Mouse (Mus musculus): ENCODE results near the gene Csnk2b. TPM values are rescaled to one million over a fixed set of nuclear protein-coding genes. Genes with fewer than 3 reads are reported as not detected.

The Csnk2b gene
- polyA plus RNA-seq, 1 experiment from 2014 or later = 131 TPM

GRCm38 (mm10) chr17:35159638-35160037 lies 37.8 kb upstream of the Csnk2b start:
- DNase-seq (no peak), ATAC-seq (no peak)
- Histone ChIP-seq H3K9ac (replicated peaks) (no peak overlapping the region), H3K27ac (ENCODE audit: low read depth) (no peak overlapping the region), H3K4me3 (ENCODE audit: low read depth, low read length) (no peak overlapping the region), H3K36me3 (replicated peaks; ENCODE audit: insufficient read depth, low read length) (peaks cover 77% of the 10 kb centered on the region), H3K9me3 (ENCODE audit: low read length) (no peaks in the 10 kb centered on the region), H3K4me2 (ENCODE audit: low read depth, low read length) (no peak overlapping the region), H3K4me1 (ENCODE audit: insufficient read depth) (peaks cover 12% of the 10 kb centered on the region), H3K27me3 (ENCODE audit: insufficient read depth, low read length) (no peaks in the 10 kb centered on the region)
- WGBS (ENCODE audit: insufficient replicate concordance) = 83% methylated on average over 7 of the region's 7 CpGs
- no peak for TF ChIP-seq CTCF (IDR thresholded peaks at IDR 0.05; ENCODE audit: low read depth)
- no peak for TF ChIP-seq EP300 (IDR thresholded peaks at IDR 0.05; ENCODE audit: low read depth)

GRCm38 (mm10) chr17:35158850-35159593 lies 37.2 kb upstream of the Csnk2b start:
- Histone ChIP-seq H3K4me1 (ENCODE audit: insufficient read depth) (peaks cover 12% of the 10 kb centered on the region), H3K9ac (replicated peaks) (no peak overlapping the region), H3K9me3 (ENCODE audit: low read length) (no peaks in the 10 kb centered on the region), H3K4me2 (ENCODE audit: low read depth, low read length) (no peak overlapping the region), H3K27ac (ENCODE audit: low read depth) (no peak overlapping the region), H3K4me3 (ENCODE audit: low read depth, low read length) (no peak overlapping the region), H3K36me3 (replicated peaks; ENCODE audit: insufficient read depth, low read length) (peaks cover 84% of the 10 kb centered on the region), H3K27me3 (ENCODE audit: insufficient read depth, low read length) (no peaks in the 10 kb centered on the region)
- ATAC-seq = no peak
- WGBS (ENCODE audit: insufficient replicate concordance) = 93% methylated on average over 16 of the region's 16 CpGs
- no peak for TF ChIP-seq EP300 (IDR thresholded peaks at IDR 0.05; ENCODE audit: low read depth)
- DNase-seq = no peak

- Histone ChIP-seq H3K27me3 (ENCODE audit: insufficient read depth, low read length) (no peaks in the 10 kb centered on the region), H3K4me1 (ENCODE audit: insufficient read depth) (peaks cover 4% of the 10 kb centered on the region; the same call in 1 of the 2 replicates), H3K4me3 (ENCODE audit: low read depth, low read length) (no peak overlapping the region), H3K27ac (ENCODE audit: low read depth) (no peak overlapping the region), H3K36me3 (replicated peaks; ENCODE audit: insufficient read depth, low read length) (peaks cover 97% of the 10 kb centered on the region), H3K9me3 (ENCODE audit: low read length) (no peaks in the 10 kb centered on the region), H3K9ac (replicated peaks) (no peak overlapping the region), H3K4me2 (ENCODE audit: low read depth, low read length) (no peak overlapping the region)
- ATAC-seq = no peak
- DNase-seq = no peak
- WGBS (ENCODE audit: insufficient replicate concordance) = 91% methylated on average over 8 of the region's 8 CpGs
- TF ChIP-seq CTCF (IDR thresholded peaks at IDR 0.05; ENCODE audit: low read depth) = no peak
- no peak for TF ChIP-seq EP300 (IDR thresholded peaks at IDR 0.05; ENCODE audit: low read depth)
Observed at GRCm38 (mm10) chr17:35157661-35158175, 35.9 kb upstream of the Csnk2b start.

GRCm38 (mm10) chr17:35157254-35157653 lies 35.4 kb upstream of the Csnk2b start:
- H3K4me2 ChIP-seq (ENCODE audit: low read depth, low read length) = no peak overlapping the region
- WGBS (ENCODE audit: insufficient replicate concordance) = 92% methylated on average over 8 of the region's 8 CpGs
- TF ChIP-seq CTCF (IDR thresholded peaks at IDR 0.05; ENCODE audit: low read depth) (no peak), EP300 (IDR thresholded peaks at IDR 0.05; ENCODE audit: low read depth) (no peak)
- H3K27me3 ChIP-seq (ENCODE audit: insufficient read depth, low read length) = no peaks in the 10 kb centered on the region
- H3K9ac ChIP-seq (replicated peaks) = no peak overlapping the region
- peaks cover 100% of the 10 kb centered on the region for H3K36me3 ChIP-seq (replicated peaks; ENCODE audit: insufficient read depth, low read length)
- ATAC-seq (no peak), DNase-seq (no peak)
- H3K4me3 ChIP-seq (ENCODE audit: low read depth, low read length) = no peak overlapping the region
- H3K27ac ChIP-seq (ENCODE audit: low read depth) = no peak overlapping the region
- H3K9me3 ChIP-seq (ENCODE audit: low read length) = no peaks in the 10 kb centered on the region
- H3K4me1 ChIP-seq (ENCODE audit: insufficient read depth) = peaks cover under 1% of the 10 kb centered on the region; the same call in 1 of the 2 replicates

- Histone ChIP-seq H3K27me3 (ENCODE audit: insufficient read depth, low read length) (no peaks in the 10 kb centered on the region), H3K27ac (ENCODE audit: low read depth) (no peak overlapping the region), H3K9ac (replicated peaks) (no peak overlapping the region), H3K4me3 (ENCODE audit: low read depth, low read length) (no peak overlapping the region), H3K36me3 (replicated peaks; ENCODE audit: insufficient read depth, low read length) (peaks cover 98% of the 10 kb centered on the region), H3K4me2 (ENCODE audit: low read depth, low read length) (no peak overlapping the region), H3K4me1 (ENCODE audit: insufficient read depth) (no peaks in the 10 kb centered on the region), H3K9me3 (ENCODE audit: low read length) (no peaks in the 10 kb centered on the region)
- no peak for TF ChIP-seq EP300 (IDR thresholded peaks at IDR 0.05; ENCODE audit: low read depth)
- no peak for TF ChIP-seq CTCF (IDR thresholded peaks at IDR 0.05; ENCODE audit: low read depth)
- 88% methylated on average over 32 of the region's 33 CpGs for WGBS (ENCODE audit: insufficient replicate concordance)
- no peak for ATAC-seq
- DNase-seq = no peak
Observed at GRCm38 (mm10) chr17:35156461-35157200, 34.8 kb upstream of the Csnk2b start.

- Histone ChIP-seq H3K27ac (ENCODE audit: low read depth) (no peak overlapping the region), H3K4me1 (ENCODE audit: insufficient read depth) (no peaks in the 10 kb centered on the region), H3K27me3 (ENCODE audit: insufficient read depth, low read length) (no peaks in the 10 kb centered on the region), H3K4me2 (ENCODE audit: low read depth, low read length) (no peak overlapping the region), H3K9ac (replicated peaks) (no peak overlapping the region), H3K36me3 (replicated peaks; ENCODE audit: insufficient read depth, low read length) (peaks cover 96% of the 10 kb centered on the region), H3K9me3 (ENCODE audit: low read length) (no peaks in the 10 kb centered on the region), H3K4me3 (ENCODE audit: low read depth, low read length) (no peak overlapping the region)
- 93% methylated on average over 12 of the region's 12 CpGs for WGBS (ENCODE audit: insufficient replicate concordance)
- ATAC-seq (no peak), DNase-seq (no peak)
- TF ChIP-seq CTCF (IDR thresholded peaks at IDR 0.05; ENCODE audit: low read depth) (no peak), EP300 (IDR thresholded peaks at IDR 0.05; ENCODE audit: low read depth) (no peak)
Observed at GRCm38 (mm10) chr17:35155451-35155850, 33.6 kb upstream of the Csnk2b start.

All from liver, postnatal 0 days (tissue).